Mouse (Mus musculus) kidney, embryonic 14.5 days (tissue): Measurements from ENCODE around the gene Angptl7. TPM values are rescaled to one million over a fixed set of nuclear protein-coding genes. Genes with fewer than 3 reads are reported as not detected.

Experiments
- ATAC-seq: fragments of 200-750 bp; cut with Nextera tagmentation; 2 replicates; pipeline ENCODE4 v1.8.0; 2017; ENCODE audit warnings: moderate number of reproducible peaks, mild to moderate bottlenecking, moderate TSS enrichment, moderate library complexity; ENCODE audit not compliant: low FRiP score, low TSS enrichment
- H3K27ac ChIP-seq: fragments of 300-500 bp; sonication (generic); 2 replicates; pipeline ENCODE4 v1.5.1; 2014; ENCODE audit warnings: low read depth, mild to moderate bottlenecking, low read length, moderate library complexity, mixed read lengths
- H3K27me3 ChIP-seq: fragments of 300-500 bp; sonication (generic); 2 replicates; pipeline ENCODE4 v1.6.1; 2014; ENCODE audit warnings: mild to moderate bottlenecking, low read length; ENCODE audit not compliant: control insufficient read depth, insufficient read depth
- H3K36me3 ChIP-seq: fragments of 300-500 bp; sonication (generic); 2 replicates; pipeline ENCODE4 v1.6.1; 2014; ENCODE audit warnings: low read length, mixed read lengths; ENCODE audit not compliant: control insufficient read depth, insufficient read depth
- H3K4me1 ChIP-seq: fragments of 300-500 bp; sonication (generic); 2 replicates; pipeline ENCODE4 v1.6.1; 2014; ENCODE audit warnings: low read length, mixed read lengths; ENCODE audit not compliant: control insufficient read depth, insufficient read depth
- H3K4me2 ChIP-seq: fragments of 300-500 bp; sonication (generic); replicated peaks from 2 replicates; pipeline ENCODE4 v1.6.1; 2014; ENCODE audit warnings: low read depth, mild to moderate bottlenecking, low read length
- H3K4me3 ChIP-seq: fragments of 300-500 bp; sonication (generic); 2 replicates; pipeline ENCODE4 v1.5.1; 2014; ENCODE audit warnings: mild to moderate bottlenecking, low read length
- H3K9ac ChIP-seq: fragments of 300-500 bp; sonication (generic); 2 replicates; pipeline ENCODE4 v1.6.1; 2014; ENCODE audit warnings: low read depth, mild to moderate bottlenecking, low read length, moderate library complexity
- H3K9me3 ChIP-seq: fragments of 300-500 bp; sonication (generic); 2 replicates; pipeline ENCODE4 v1.6.1; 2016; ENCODE audit warnings: low read length; ENCODE audit not compliant: control insufficient read depth
- WGBS: fragments of 180-500 bp; shearing (Covaris S2); extraction: QIAGEN DNeasy Blood & Tissue Kit; methylation state at CpG from one replicate; pipeline ENCODE4 v1.1.7; 2014; 5-methylcytosine and 5-hydroxymethylcytosine counted together
- polyA plus RNA-seq: library from polyadenylated mRNA; unstranded; fragments of >200 nt; fragmentation: Nextera tagmentation; extraction: Ambion mirVana; gene quantifications from 2 replicates; pipeline ENCODE4 v1.2.1, GENCODE M21; 2014

Angptl7 gene
- polyA plus RNA-seq, 1 experiment from 2014 or later, result 1.4 TPM

GRCm38 (mm10) chr4:148463208-148463960 lies 36.9 kb downstream of the Angptl7 start:
- H3K27ac ChIP-seq, result no peak overlapping the region
- no peaks in the 10 kb centered on the region for H3K9me3 ChIP-seq
- H3K36me3 ChIP-seq, result peaks cover 92% of the 10 kb centered on the region
- H3K27me3 ChIP-seq, result no peaks in the 10 kb centered on the region
- H3K4me1 ChIP-seq, result no peaks in the 10 kb centered on the region
- no peak for ATAC-seq
- H3K9ac ChIP-seq, result no peak overlapping the region
- no peak overlapping the region for H3K4me2 ChIP-seq
- H3K4me3 ChIP-seq, result no peak overlapping the region
- WGBS, result 81% methylated on average over 14 of the region's 14 CpGs

GRCm38 (mm10) chr4:148462717-148463116 lies 37.5 kb downstream of the Angptl7 start:
- no peak for ATAC-seq
- Histone ChIP-seq H3K27me3 (no peaks in the 10 kb centered on the region), H3K4me1 (no peaks in the 10 kb centered on the region), H3K36me3 (peaks cover 90% of the 10 kb centered on the region), H3K27ac (no peak overlapping the region), H3K9me3 (no peaks in the 10 kb centered on the region), H3K4me3 (no peak overlapping the region), H3K9ac (no peak overlapping the region), H3K4me2 (no peak overlapping the region)
- 96% methylated on average over 13 of the region's 13 CpGs for WGBS

- no peak overlapping the region for H3K4me2 ChIP-seq
These were observed 38.5 kb downstream of the Angptl7 start for GRCm38 (mm10) chr4:148461772-148462171.

DNA sequence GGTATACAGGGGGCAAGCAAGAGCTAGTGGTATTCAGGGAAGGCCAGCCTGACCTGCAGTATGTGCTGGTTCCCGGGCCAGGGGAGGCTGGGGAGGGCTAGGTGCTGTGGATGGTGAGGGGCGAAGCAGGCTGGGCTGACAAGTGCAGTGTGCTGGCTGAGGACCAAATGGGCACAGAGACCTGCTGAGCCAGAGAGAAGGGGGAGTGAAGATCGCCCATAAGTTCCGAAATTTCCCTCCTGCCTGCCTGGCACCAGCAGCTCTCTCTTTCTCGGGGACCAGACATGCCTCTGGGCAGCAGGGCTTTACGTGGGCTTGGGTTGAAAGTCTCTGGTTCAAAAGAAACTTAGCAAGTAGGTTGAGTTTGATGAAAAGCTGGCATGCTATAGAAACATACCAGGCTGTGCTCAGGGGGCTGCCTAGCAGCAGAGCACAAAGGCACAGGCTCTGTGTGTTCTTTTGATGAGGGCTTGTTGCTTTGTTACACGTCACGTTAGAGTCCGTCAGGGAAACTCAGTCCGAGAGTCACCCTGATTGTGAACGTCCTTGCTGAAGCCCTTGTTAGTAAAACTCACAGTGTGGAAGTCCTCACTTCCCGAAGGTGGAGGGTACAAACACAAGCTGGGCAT lies 39.5 kb downstream of the Angptl7 start:
- H3K36me3 ChIP-seq, result peaks cover 89% of the 10 kb centered on the region
- H3K9ac ChIP-seq, result no peak overlapping the region
- H3K4me3 ChIP-seq, result no peak overlapping the region
- no peak for ATAC-seq
- no peaks in the 10 kb centered on the region for H3K27me3 ChIP-seq
- H3K4me2 ChIP-seq, result no peak overlapping the region
- no peaks in the 10 kb centered on the region for H3K9me3 ChIP-seq
- WGBS, result 93% methylated on average over 12 of the region's 12 CpGs
- no peak overlapping the region for H3K27ac ChIP-seq
- H3K4me1 ChIP-seq, result no peaks in the 10 kb centered on the region

More at GRCm38 (mm10) chr4:148461772-148462171, 38.5 kb downstream of the Angptl7 start:
- no peak overlapping the region for H3K27ac ChIP-seq
- no peaks in the 10 kb centered on the region for H3K27me3 ChIP-seq
- no peak for ATAC-seq
- H3K36me3 ChIP-seq, result peaks cover 89% of the 10 kb centered on the region
- no peaks in the 10 kb centered on the region for H3K9me3 ChIP-seq
- H3K9ac ChIP-seq, result no peak overlapping the region
- no peaks in the 10 kb centered on the region for H3K4me1 ChIP-seq
- no peak overlapping the region for H3K4me3 ChIP-seq
- 85% methylated on average over 4 of the region's 4 CpGs for WGBS

- Histone ChIP-seq H3K4me2 (no peak overlapping the region), H3K4me3 (no peak overlapping the region), H3K27me3 (no peaks in the 10 kb centered on the region), H3K4me1 (no peaks in the 10 kb centered on the region), H3K9me3 (no peaks in the 10 kb centered on the region), H3K9ac (no peak overlapping the region), H3K27ac (no peak overlapping the region), H3K36me3 (peaks cover 75% of the 10 kb centered on the region)
- no peak for ATAC-seq
- WGBS, result 93% methylated on average over 5 of the region's 5 CpGs
These were observed 44.7 kb downstream of the Angptl7 start for GRCm38 (mm10) chr4:148455477-148456025.

GRCm38 (mm10) chr4:148453707-148454106 lies 46.6 kb downstream of the Angptl7 start:
- Histone ChIP-seq H3K4me2 (no peak overlapping the region), H3K4me3 (no peak overlapping the region), H3K4me1 (peaks cover 10% of the 10 kb centered on the region), H3K36me3 (peaks cover 59% of the 10 kb centered on the region), H3K27ac (no peak overlapping the region), H3K9ac (no peak overlapping the region), H3K9me3 (no peaks in the 10 kb centered on the region), H3K27me3 (no peaks in the 10 kb centered on the region)
- 91% methylated on average over 11 of the region's 11 CpGs for WGBS
- no peak for ATAC-seq

DNA sequence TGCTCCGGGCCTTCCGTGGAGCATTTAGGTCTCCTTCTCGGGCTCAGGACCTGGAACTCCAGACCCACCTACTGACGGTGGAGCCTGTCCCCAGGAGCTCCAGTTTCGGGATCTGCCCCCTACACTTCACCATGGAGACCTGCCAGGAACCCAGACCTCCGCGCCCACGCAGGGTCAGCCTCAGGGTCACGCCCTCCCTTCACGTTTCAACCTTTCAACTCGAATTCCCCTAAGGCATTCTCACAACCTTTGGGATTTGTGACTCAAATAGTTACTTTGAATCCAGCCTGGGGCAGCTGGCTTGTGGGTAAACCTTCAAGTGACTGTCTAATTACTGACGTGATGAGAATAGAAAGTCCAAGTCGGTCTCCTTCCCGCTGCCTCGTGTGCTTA lies 51.4 kb downstream of the Angptl7 start:
- Histone ChIP-seq H3K9me3 (no peaks in the 10 kb centered on the region), H3K4me2 (peak overlapping the region; percentile 66), H3K27ac (peak overlapping the region; percentile 48; the same call in 1 of the 2 replicates), H3K9ac (peak overlapping the region; percentile 87), H3K27me3 (no peaks in the 10 kb centered on the region), H3K4me3 (peak overlapping the region; percentile 94), H3K36me3 (peaks cover 17% of the 10 kb centered on the region), H3K4me1 (peaks cover 14% of the 10 kb centered on the region)
- ATAC-seq, result no peak
- 0% methylated on average over 15 of the region's 15 CpGs for WGBS

- peak within 1 kb of the TSS; percentile 94 for H3K4me3 ChIP-seq
- ATAC-seq, result peak; percentile 96
- WGBS, result under 1% methylated on average over 54 of the region's 56 CpGs
- H3K27me3 ChIP-seq, result no peaks in the 10 kb centered on the region
- H3K9me3 ChIP-seq, result no peaks in the 10 kb centered on the region
- peak within 1 kb of the TSS; percentile 87 for H3K9ac ChIP-seq
- H3K4me2 ChIP-seq, result peak within 1 kb of the TSS; percentile 66
- peaks cover 20% of the 10 kb centered on the region for H3K4me1 ChIP-seq
- H3K27ac ChIP-seq, result peak within 1 kb of the TSS; percentile 48; the same call in 1 of the 2 replicates
- peaks cover 13% of the 10 kb centered on the region for H3K36me3 ChIP-seq
These were observed 51.9 kb downstream of the Angptl7 start, which contains the start of gene Mtor for GRCm38 (mm10) chr4:148448179-148448852. Mtor (plus strand) TSS chr4:148448611.
